Mouse (Mus musculus) embryo, embryonic 10.5 days (tissue): ENCODE data around the gene Ablim2.

Experiments used
- DNase-seq: peaks from one replicate; pipeline ENCODE4 v3.0.0-alpha.2; 2015; ENCODE audit warnings: low spot score

Ablim2 gene

DNA sequence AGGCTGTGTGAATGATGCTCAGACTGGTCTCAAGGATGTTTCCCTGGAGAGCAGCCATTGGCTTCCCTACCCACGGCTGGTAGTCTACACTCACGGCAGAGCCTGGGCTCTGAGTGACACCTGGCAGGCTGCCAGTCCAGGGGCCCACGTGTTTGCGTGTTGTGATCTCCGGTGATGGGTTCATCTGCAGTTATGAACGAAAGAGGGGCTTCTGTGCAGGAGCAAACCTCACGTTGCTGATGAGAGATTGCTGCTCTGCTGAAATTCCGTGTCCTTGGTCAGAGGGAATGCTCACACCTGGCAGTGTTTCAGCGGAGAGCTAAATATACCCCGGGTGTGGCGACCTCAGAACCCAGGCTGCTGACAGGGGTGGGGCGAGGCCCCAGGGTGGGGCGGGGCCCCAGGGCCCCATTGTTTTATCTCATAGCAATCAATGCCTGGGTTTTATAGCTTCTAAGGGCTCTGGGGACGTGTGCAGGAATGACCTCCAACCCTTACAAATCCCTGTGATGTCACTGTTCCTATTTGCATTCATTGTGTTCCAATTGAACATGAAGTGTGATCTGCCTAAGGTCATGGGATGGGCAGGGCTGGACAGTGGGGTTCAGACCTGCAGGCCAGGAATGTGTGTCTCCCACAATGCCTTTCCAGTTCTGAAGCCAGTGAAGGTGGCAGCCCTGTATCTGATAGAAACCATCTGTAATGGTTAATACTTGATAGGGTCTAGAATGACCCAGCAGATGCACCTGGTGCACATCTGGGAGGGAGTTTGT lies 13.4 kb downstream of the Ablim2 start:
- DNase-seq: no peak

DNA sequence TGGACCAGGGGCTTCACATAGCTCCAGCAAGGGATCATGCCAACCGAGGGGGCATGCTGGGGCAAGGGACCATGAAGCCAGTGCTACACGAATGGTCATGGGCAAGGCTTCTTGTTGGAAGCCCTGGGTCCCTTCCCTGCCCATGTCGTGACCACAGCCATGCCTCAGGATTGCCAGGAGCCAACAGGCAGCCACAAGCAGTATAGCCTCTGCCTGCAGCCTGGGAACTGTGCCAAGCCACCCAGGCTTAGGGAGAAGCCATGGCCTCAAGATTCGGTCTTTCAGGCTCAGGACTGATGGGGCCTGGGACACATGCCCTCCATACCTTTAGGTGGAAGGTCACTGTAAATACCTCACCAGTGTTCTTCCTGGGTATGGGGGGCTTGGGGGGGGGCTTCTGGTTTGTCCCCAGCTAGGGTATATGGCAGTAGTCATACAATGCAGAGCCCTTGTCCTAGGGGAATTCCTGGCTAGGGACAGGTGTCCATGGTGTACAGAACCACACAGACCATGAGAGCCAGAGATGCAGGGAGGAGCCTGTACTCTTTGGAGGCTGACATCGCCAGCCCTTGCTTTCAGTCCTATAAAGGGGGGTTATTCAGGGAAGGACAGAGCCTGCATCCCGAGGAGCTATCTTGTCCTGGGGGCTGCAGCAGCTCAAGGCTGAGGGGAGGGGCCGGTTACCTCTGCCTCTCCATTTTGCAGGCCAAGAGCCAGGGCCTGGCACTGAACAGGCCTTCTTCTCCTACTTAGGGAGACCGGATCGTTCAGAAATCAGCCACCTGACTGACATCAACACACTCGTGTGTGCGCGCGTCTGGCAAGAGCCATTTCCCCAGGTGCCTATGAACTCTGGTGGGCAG lies 15.8 kb downstream of the Ablim2 start:
- no peak for DNase-seq

DNA sequence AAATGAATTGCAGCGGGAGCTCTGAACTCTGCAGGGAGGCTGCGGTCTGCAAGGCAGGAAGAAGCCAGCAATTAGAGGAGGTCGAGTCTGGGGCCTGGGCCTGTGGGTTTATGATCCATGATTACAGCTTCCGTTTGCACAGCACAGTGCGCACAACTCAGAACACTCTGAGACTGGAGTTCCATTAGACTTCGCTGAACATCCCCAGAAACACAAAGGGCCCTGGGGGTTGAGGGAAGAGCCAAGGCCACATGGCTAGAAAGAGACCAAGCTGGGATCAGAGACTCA lies 16.4 kb downstream of the Ablim2 start:
- no peak for DNase-seq

DNA sequence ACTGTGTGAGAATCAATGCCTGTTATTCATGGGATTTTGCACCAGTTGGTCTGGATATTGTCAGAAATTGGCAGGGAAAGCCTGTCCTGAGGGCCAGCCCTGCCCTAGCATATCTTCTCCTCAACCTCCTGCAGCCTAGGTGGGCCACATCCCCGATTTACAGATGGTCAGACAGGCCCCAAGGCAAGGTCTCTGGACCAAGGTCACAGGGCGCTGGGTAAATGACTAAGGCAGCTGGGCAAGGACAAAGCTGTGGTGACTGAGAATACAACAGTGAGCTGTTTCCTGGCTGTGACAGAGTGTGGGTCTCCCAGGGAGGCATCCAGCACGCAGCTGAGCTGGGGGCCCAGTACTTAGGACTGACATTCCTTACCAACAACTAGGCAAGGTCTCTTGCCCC lies 23.4 kb downstream of the Ablim2 start:
- DNase-seq: no peak

DNA sequence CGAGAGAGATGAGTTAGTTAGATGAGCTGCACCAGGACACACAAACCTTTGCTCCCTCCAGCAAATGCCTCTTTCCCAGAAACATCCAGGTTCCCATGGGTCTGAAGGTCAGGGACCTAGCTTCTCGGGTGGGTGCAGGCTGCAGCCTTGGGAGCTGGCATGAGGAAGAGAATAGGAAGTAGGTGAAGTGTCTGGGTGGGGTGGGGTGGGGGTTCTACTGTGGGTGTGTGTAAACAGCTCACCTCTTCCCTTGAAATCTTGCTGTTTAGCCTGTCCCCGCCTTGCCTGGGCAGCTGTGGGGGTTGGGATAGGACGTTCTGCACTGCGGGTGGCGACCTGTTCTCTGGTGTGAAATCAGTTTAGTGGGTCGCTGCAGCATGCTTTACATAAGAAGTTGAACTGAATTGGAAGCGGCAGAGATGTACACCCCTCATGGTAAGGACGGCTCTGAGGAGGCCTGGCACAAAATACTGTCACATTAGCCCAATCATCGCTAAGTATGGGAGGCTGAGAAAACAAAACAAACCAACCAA lies 25.0 kb downstream of the Ablim2 start:
- DNase-seq: no peak

DNA sequence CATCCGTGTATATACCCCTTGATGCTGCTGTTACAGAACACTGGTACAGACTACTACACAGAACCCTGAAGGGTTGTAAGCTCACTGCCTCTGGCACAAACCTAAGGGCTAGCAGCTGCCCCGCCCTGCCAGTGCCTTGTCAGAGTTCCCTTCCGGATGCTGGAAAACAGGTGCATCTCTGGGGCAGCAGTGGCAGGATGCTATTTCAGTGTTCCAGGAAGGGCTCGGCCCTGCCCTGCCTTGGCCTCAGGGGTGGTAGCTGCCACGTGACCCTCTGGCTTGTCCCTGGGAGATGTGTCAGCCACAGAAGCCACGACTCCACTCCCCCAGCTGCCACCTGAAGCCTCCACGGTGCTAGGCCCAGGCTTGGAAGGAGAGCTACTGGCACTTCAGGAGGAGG lies 28.2 kb downstream of the Ablim2 start:
- no peak for DNase-seq

DNA sequence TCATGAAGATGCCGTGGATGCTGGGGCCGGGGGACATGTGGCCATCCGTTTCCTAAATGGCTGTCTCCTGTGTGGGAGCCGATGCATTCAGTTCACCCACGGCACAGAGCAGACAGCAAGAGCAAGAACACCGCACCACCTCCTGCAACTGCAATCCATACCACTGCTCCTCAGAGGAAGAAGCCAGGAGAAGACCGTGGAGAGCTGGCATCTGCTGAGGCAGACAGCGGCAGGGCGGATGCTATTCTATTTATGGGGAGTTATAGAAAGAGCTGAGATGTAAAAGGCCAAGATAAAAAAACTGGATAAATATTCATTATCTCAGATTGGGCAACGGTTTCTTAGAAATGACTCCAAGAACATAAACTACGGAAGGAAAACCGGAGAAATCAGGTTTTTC lies 30.2 kb downstream of the Ablim2 start:
- DNase-seq: no peak

DNA sequence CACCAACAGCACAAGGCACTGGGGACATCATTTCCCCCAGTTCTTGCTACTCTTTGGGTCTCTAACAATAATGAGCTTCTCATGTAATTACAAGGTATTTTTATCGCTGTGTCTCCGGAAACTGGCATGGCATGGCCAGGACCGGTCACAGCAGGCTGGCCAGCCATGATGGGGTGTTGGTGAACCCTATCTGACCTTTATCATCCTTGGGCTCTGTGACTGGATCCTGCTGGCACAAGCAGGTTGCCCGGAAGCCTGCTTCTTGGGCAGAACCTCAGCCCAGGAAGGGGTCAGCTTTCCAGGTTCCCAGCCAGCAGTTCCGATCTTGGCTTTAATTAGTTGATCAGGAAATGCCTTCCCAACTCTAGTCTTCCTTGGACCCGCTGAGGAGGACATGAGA lies 31.0 kb downstream of the Ablim2 start:
- no peak for DNase-seq

DNA sequence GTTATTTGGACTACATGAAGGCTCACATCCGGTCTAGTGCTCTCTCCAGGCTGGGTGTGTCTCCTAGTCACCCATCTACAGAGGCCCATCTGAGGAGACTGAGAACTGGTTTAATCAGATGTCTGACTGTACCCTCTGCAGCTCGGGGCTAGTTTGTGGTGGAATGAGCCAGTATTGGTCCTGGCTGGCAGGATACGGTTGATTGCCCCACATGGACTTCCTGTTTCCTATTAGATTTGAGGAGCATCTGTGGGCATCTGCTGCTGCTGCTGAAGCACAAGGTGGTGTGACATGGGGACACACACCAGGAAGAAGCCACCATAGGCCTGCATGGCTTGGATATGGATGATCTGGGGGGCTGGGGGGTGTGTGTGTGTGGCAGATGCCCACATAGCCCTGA lies 32.0 kb downstream of the Ablim2 start:
- DNase-seq: no peak

DNA sequence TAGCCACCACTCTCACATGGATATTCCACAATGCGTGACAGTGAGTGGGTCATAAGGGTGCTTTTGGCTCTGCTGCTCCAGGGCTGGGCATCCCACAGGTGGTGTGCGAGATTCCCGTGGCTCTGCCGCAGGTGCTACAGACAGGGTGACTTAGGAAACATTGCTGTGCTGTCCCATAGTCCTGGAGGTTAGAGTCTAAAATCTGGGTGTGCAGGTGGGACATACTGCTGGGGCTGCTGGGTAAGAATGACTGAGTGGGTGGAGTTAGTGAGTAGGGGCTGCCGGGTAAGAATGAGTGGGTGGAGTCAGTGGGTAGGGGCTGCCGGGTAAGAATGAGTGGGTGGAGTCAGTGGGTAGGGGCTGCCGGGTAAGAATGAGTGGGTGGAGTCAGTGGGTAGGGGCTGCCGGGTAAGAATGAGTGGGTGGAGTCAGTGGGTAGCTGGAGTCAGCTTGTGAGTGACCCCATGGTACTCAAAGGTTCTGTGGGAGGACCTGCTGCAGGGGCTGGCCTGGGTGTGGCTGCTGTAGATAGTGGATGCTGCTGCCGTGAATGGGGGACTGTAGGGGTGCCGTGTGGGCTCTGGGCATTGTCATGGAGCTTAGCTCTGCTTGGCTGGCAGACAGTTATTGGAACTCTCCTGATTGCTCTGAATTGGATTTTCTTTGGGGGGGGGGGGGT lies 32.8 kb downstream of the Ablim2 start:
- DNase-seq: no peak

DNA sequence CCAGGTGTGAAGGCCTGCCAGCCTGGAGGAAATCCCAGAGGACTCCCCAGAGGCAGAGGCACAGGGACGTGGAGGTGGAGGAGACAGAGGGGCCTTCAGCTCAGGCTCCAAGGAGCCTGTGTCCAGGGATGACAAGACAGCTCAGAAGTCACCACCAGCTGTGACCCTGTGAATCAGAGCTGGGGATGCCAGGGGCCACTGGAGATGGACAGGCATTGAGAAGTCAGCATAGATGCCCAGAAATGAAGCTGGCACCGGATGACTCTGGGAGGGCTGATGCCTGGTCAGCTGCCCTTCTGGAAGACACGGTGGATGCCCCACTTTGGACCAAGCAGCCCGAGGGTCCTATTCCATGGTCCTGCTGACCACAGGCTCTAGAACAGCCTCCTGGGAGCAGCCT lies 36.3 kb downstream of the Ablim2 start:
- no peak for DNase-seq

DNA sequence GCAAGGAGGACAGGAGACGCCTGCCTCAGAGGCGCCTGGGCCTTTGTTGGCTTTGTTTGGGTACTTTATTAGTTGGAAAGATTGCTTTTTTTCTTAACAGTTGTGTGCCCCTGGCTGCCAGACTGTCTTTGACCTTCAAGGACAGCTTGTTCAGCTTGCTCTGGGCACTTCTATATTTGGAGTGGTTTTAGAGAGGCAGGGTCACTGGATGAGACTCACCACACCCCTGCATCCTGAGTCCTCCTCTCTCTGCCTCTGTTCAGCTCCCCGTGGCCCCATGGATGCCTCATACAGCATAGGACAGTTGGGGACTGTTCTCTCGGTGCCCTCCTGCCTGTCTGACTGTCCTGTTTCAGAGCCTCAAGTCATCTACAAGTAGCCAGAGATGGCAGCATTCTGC lies 37.3 kb downstream of the Ablim2 start:
- DNase-seq: no peak

DNA sequence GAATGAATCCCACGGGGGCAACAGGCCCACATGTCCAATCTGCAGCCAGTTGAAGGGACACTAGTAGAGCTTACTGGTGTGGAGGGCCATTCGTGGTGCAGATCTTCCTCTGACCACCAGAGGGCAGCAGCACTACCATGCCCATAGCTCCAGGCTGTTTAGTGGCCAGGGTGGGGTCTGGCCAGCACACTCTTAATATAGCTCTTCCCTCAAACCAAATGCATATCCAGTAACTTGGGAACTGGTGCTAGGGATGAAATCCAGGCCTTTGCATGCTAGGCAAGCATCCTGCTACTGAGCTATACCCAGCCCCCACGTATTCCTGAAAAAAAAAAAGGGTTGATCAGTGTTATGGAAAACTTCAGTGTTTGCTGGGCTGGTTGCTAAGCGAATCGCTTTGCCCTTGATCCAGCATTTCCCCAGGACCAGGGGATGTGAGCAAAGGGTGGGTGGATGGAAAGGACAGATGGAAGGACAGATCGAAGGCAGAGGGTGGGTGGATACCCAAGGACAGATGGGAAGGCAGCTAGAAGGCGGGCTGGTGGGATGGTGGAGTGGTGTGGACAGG lies 37.9 kb downstream of the Ablim2 start:
- peak; percentile 82 for DNase-seq

DNA sequence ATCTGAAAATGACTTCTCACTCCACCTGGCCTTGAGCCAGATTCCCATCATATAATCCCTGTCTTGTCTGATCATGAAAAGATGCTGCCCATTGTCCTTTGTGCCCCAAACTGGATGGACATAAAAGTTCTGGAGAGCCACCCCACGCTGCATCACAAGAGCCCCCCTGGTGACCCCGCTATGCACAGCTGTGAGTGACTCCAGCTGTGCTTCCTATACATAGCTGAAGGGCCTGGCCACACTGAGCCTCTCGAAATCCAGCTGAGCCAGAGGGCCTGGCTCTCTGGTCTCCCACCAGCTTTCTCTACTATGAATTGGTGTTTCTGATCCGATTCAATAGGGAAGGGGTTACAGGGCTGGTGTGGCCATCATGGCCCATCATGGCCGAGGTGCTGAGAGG lies 38.5 kb downstream of the Ablim2 start:
- no peak for DNase-seq

DNA sequence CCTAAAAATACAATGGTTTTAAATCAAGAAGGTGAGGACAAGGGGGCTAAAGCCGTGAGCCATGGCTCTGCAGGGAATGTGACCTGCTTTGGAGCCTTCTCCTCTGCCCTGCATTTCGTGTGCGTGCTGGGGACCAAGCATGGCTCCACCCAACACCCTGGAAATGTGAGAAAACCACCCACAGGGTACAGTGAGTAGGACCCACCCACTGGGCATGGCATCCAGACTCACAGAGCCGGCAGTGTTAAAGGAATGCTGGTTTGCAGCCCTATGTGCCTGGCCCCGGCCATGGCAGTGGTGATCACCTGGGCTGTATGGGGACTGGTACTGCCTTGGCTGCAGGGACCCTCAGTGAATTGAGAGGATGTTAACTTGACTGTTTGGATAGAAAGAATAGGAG lies 41.4 kb downstream of the Ablim2 start:
- DNase-seq: no peak

DNA sequence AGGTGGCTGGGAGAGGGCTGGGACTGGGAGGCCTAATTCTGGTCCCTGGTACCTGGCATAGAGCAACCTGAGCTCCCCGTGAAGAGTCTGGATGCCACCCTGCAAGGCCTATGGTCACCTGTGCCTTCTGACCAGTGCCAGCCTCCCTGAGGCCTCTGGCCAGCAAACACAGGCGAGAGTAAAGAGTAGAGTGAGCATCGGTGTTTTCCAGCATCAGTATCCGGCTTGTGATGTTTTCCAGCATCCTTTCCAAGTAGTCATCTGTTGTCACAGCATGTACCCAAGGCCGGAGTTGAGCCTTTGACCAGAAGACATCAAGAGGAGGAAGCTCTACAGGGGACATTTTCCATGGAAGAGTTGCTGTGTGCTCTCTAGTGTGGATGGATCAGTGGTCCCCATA lies 45.7 kb downstream of the Ablim2 start:
- DNase-seq: no peak

DNA sequence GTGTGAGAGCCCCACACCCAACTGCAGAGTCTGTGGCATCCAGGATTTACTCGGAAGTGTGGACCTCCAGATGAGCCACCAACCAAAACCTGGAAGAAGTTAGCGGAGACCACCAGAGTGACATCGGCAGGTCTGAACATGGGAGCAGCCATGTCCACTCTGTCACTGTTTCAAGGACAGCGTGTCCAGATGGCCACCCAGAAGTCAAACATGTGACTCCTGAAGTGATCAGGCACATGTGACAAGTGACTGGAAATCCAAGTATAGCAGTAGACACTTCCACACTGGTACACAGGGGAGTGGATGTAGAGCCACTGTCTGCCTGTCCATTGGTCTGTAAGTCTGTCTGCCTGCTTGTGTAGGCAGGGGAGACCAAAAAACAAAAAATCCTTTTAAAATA lies 47.0 kb downstream of the Ablim2 start:
- DNase-seq: no peak

DNA sequence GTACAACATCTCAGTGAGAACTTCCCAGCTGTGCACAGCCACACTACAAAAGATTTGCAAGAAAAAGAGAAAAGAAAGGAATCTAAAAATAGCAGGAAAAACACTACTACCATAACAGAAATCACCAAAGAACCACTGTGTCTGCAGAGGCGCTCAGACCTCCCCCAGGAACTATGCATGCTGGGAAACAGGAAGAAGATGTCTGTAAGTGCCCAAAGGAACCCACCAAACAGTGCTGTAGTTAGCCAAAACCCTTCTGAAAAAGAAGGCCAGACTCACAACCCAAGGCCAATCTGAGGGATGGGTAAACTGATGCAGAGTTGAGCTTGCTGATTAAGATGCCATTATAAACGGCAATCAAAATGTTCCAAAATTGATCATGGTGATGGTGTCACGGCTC lies 47.5 kb downstream of the Ablim2 start:
- DNase-seq: no peak

DNA sequence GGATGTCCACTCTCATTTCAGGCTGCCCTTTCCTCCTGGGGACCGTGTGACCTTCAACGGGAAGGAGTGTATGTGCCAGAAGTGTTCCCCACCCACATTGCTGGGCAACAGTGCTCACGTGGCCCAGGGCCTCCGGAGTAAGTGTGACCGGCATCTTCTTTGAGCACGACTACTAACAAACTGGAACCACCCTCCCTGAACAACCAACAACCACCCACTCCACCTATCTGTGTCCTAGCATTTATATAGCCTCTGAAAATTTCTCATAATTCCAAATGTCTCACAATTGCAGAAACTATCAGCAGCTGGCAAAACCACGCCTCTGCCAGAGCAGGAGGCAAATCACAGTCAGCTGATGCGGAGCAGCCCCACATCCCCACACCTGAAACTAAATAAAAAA lies 49.3 kb downstream of the Ablim2 start:
- DNase-seq: no peak

DNA sequence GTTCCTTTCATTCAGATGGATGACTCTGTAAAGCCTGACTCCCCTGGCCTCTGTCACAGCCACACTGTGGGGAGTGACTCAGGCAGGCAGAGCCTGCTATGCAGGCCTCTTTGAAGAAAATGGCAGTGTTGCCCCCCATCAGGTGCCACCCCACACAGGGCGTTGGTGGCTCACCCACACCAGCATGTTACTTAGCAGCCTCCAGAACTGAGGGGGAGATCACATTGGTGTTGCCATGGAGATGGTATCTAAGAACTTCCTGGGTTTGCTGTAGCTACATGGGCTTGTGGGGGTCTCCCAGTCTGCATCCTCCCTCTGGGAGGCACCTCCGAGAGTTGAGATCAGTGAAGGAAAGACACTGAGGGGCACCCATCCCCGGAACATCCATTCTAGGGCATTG lies 52.8 kb downstream of the Ablim2 start:
- DNase-seq: no peak

DNA sequence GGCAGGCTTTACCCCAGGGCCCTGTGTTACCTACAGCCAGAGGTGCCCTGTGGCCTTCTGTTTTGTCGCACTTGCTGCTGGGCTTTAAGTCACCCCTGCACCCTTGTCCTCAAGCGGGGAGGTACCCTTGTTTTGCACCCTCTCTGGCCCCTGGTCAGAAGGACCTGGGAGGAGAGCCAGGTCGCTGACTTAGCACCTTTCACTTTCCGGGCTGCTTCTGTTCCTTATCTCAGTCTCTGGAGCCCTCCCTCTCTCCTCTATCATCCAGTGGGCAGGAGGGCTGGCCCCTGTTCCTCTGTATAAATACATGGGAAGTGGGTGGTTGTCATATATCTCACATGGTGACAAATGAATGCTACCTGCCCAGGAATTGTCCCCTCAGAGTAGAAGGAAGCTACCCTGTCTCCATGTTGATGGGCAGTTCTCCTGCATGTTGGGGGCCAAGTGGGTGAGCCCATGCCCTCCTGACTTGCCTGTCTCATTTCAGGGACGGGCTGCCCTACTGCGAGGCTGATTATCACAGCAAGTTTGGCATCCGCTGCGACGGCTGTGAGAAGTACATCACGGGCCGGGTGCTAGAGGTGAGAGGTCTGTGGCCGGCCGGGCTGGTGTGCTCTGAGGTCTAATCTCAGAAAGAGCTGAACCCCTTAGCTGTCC lies 54.1 kb downstream of the Ablim2 start:
- no peak for DNase-seq

DNA sequence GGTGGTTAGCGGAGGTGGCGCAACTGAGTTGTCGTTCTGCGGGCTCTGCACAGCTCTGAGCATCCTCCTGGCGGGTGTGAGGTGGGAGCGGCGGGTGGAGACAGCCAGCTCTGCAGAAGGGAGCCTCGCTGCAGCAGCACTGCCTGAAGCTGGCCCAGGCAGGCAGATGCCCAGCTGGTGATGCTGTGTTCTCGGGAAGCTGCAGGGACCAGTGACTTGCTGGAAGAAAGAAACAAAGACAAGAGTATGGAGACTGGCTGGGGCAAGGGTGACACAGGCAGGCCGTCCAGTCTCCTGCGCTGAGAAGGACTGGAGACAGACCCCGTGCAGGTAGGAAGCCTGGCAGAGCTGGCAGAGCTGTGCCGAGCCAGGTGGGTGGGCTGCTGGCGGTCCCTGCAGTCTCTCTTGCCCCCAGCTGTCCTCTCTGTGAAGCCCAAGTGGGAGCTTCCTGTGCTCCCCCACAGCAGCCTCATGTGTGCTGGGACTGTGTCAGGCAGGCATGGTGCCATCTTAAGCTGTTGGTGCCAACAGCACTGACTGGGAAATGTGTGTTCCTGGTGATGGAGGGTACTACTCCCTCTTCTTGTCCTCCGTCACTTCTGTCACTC lies 56.8 kb downstream of the Ablim2 start:
- DNase-seq: no peak
